Mouse (Mus musculus) B cell, adult 62 days (primary cell): ENCODE measurements around the gene Arl8a. TPM values are rescaled to one million over a fixed set of nuclear protein-coding genes. Genes with fewer than 3 reads are reported as not detected.

Source experiments
- total RNA-seq: library from RNA; stranded (reverse); gene quantifications from 4 replicates; pipeline ENCODE4 v1.2.4, GENCODE M21; 2023

Gene Arl8a
- 98.5 to 112 TPM (median 106 TPM) in 4 replicates for total RNA-seq

DNA sequence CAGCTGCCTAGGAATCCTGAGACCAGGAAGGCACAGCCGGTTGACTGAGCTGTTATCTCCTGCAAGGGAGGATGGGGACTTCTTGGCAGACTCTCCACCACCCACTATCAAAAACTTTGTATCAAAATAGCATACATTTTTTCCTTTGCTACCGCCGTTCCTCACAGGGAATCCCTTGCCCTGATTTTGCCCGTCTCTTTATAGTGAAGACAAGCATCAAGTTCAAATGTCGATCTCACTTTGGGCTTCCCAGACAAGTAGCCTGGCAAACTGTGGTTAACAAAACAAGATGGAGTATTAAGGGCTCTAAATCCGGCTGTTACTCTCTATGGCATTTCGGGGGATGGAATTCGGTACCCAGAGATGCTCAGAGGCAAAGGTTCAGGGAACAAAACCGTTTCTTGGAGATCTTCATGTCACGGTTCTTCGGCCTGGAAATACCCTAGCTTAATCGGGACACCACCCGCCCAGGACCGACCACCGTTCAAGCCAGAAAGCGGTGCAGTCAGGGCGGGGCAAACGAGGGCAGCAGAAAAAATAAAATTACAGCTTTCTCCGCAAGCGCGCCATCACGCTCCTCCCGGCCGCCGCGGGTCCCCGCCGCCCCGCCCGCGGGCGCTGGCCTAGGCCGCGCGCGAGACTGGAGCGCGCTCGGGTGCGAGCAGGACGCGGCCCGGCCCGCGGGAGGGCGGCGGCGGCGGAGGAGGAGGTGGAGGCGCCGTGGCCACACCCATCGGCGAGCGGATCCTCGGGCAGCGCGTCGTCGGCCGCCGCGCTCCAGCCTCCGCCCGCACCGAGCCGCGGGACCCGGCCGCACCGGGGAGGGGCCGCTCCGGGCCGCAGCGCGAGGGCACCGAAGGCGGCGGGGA is at the start of gene Arl8a:
Gene Arl8a, plus strand, starts transcription at position 748 of the 869 bp plus-strand sequence.

DNA sequence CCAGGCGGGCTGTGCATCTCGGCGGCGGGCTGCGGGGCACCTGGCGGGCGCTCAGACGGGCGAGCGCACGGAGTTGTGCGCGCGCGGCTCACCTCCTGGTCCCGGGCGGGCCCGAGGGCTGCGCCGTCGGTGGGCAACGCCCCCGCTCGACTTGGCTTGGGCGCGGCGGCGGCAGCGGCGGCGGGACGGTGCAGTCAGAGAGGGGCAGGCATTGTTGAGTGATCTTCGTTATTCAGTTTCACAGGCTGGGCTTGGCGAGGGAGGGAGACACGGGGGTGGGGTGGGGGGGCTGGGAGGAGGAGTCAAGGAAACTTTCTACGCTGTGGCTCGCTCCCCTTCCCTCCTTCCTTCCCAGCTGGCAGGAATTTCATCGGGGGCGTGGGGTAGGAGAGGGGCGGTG is 41.5 kb upstream of the Arl8a start, which contains the start of gene Lgr6:
Gene Lgr6, minus strand, starts transcription at position 153 of the 400 bp plus-strand sequence.

DNA sequence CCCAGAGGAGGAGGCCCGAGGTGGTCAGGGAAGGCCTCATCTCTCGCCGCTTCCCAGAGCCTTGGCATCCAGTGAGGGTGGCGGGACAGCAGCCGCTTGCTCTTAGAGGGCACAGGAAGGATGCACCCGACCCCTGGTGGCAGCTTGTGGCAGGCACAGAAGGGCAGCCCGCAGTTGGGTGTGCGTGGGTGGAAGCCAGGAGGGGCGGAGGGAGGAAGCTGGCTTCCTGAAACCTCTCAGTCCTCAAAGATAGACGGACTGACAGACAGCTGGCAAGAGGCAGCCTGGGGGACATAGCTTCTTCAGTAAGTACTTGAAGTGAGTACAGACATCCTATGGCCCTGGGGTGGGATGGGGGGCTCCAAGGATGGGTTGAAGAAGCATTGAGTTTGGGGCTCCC is 14.2 kb upstream of the Arl8a start, which contains the start of gene Ptpn7:
Gene Ptpn7, plus strand, starts transcription at position 228 of the 400 bp plus-strand sequence.

DNA sequence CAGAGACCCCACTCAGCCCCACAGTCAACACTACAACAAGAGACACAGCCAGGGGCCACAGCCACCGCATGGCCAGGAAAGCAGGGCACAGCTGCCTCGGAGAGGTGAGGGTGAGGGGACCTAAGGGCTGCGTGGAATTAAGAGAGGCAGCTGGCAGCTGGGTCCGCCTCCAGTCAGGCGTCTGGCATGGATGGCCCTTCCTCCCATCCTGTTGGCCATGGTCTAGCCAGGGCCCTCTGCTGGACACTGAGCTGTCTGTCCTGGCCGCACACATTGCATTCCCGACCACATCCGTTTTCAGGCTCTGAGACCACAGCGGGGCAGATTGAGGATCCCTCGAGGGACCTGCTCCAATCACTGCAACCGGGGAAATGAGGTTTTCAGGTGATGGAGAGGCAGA is 20.8 kb downstream of the Arl8a start, which contains the start of gene Gpr37l1:
Gene Gpr37l1, minus strand, starts transcription at position 247 of the 400 bp plus-strand sequence.

Other genes starting within 250 kb of the Arl8a start
- gene Ppp1r12b, start 190.9 kb upstream of the Arl8a start, total RNA-seq, result 14.3 to 19.0 TPM (median 17.7 TPM) in 4 replicates
- gene Ube2t, start 184.3 kb upstream of the Arl8a start, total RNA-seq, result 10.6 to 13.1 TPM (median 11.8 TPM) in 4 replicates
- gene Lgr6, start 41.5 kb upstream of the Arl8a start, total RNA-seq, result 0.12 to 0.21 TPM (median 0.17 TPM) in 3 of 4 replicates, not detected in the other
- 35.6 to 43.0 TPM (median 42.2 TPM) in 4 replicates for gene Ptpn7, start 14.1 kb upstream of the Arl8a start, total RNA-seq
- not detected in 4 replicates for gene Gpr37l1, start 20.9 kb downstream of the Arl8a start, total RNA-seq
- not detected in 4 replicates for gene Elf3, start 111.7 kb downstream of the Arl8a start, total RNA-seq
- 22.7 to 30.2 TPM (median 26.4 TPM) in 4 replicates for gene Rnpep, start 137.3 kb downstream of the Arl8a start, total RNA-seq
- gene Timm17a, start 167.0 kb downstream of the Arl8a start, total RNA-seq, result 49.1 to 56.4 TPM (median 54.2 TPM) in 4 replicates
- not detected in 4 replicates for gene Lmod1, start 178.0 kb downstream of the Arl8a start, total RNA-seq
- gene Shisa4, start 228.4 kb downstream of the Arl8a start, total RNA-seq, result 1.2 to 3.5 TPM (median 2.0 TPM) in 4 replicates